Mouse (Mus musculus): ENCODE measurements around the gene Ago3. TPM values are rescaled to one million over a fixed set of nuclear protein-coding genes. Genes with fewer than 3 reads are reported as not detected.

Gene Ago3
- polyA plus RNA-seq, 1 experiment = 20.7 TPM

DNA sequence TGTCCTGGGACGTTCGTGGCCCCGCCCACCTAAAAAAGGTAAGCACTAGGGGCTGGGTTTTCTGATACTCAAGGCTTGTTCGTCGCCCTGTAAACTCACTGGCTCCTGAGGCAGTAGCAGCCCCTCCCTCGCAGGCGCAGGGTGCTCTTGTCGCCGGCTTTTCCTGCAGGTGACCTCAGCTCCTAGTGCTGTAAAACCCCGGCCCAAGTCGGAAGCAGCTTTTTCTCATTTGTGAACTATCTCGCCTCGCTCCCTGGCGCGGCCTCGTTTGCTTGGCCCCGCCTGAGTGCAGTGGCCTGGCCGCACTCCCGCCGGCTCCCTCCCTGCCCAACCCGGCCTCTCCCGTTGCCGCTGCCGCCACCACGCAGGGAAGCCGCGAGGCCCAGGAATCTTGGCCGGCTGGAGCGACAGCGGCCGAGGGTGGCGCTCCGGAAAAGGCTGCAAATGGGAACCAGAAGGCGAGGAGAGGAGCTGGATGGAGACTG, 132.7 kb downstream of the Ago3 start:
- TF ChIP-seq EP300 (IDR thresholded peaks at IDR 0.05; ENCODE audit: insufficient read depth, low read depth, low read length) (no peak), CTCF (IDR thresholded peaks at IDR 0.05; ENCODE audit: low read depth, low read length) (no peak), POLR2A (IDR thresholded peaks at IDR 0.05; ENCODE audit: insufficient read depth, low read length) (no peak)
- Histone ChIP-seq H3K9me3 (replicated peaks; ENCODE audit: control insufficient read depth, insufficient read depth, low read length, poor library complexity, severe bottlenecking) (no peaks in the 10 kb centered on the region), H3K4me3 (ENCODE audit: low read depth, low read length) (peak overlapping the region; percentile 49), H3K36me3 (ENCODE audit: control insufficient read depth, insufficient read depth, low read length, poor library complexity, severe bottlenecking) (no peaks in the 10 kb centered on the region), H3K9ac (ENCODE audit: low read depth, poor library complexity, severe bottlenecking) (peak overlapping the region; percentile 48), H3K27ac (ENCODE audit: insufficient read depth, low read length) (no peak overlapping the region), H3K4me1 (ENCODE audit: control insufficient read depth, insufficient read depth, low read length) (peaks cover 6% of the 10 kb centered on the region), H3K27me3 (ENCODE audit: control insufficient read depth, insufficient read depth, low read length, poor library complexity, severe bottlenecking) (peaks cover 4% of the 10 kb centered on the region; the same call in 1 of the 2 replicates)

DNA sequence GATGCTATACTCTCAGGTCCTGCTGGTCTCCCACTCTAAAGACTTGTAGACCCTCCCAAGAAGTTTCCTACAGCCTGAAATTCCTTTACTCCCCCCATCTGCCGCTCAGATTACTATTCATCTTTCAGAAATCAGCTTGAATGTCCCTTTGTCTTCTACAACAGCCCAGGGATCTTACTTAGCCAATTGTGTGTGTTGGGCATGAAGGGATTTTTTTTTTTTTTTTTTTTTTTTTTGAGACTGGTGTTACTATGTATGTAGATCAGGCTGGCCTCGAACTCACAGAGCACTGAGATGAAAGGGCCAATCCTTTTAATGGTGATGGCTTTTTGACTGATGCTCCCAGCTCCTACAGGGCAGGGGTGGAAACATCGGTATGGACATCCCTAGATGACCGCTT, 133.4 kb downstream of the Ago3 start:
- H3K27ac ChIP-seq (ENCODE audit: insufficient read depth, low read length) = no peak overlapping the region
- H3K4me3 ChIP-seq (ENCODE audit: low read depth, low read length) = no peak overlapping the region
- H3K9ac ChIP-seq (ENCODE audit: low read depth, poor library complexity, severe bottlenecking) = no peak overlapping the region
- peaks cover 6% of the 10 kb centered on the region for H3K4me1 ChIP-seq (ENCODE audit: control insufficient read depth, insufficient read depth, low read length)
- no peaks in the 10 kb centered on the region for H3K36me3 ChIP-seq (ENCODE audit: control insufficient read depth, insufficient read depth, low read length, poor library complexity, severe bottlenecking)
- TF ChIP-seq CTCF (IDR thresholded peaks at IDR 0.05; ENCODE audit: low read depth, low read length) (no peak), POLR2A (IDR thresholded peaks at IDR 0.05; ENCODE audit: insufficient read depth, low read length) (no peak), EP300 (IDR thresholded peaks at IDR 0.05; ENCODE audit: insufficient read depth, low read depth, low read length) (no peak)
- no peaks in the 10 kb centered on the region for H3K27me3 ChIP-seq (ENCODE audit: control insufficient read depth, insufficient read depth, low read length, poor library complexity, severe bottlenecking)
- H3K9me3 ChIP-seq (replicated peaks; ENCODE audit: control insufficient read depth, insufficient read depth, low read length, poor library complexity, severe bottlenecking) = no peaks in the 10 kb centered on the region

GRCm38 (mm10) chr4:126295152-126295551, 134.2 kb downstream of the Ago3 start:
- H3K36me3 ChIP-seq (ENCODE audit: control insufficient read depth, insufficient read depth, low read length, poor library complexity, severe bottlenecking) = no peaks in the 10 kb centered on the region

GRCm38 (mm10) chr4:126291196-126291595, 138.2 kb downstream of the Ago3 start:
- H3K36me3 ChIP-seq (ENCODE audit: control insufficient read depth, insufficient read depth, low read length, poor library complexity, severe bottlenecking) = no peaks in the 10 kb centered on the region
- no peak overlapping the region for H3K9ac ChIP-seq (ENCODE audit: low read depth, poor library complexity, severe bottlenecking)
- H3K4me1 ChIP-seq (ENCODE audit: control insufficient read depth, insufficient read depth, low read length) = peaks cover under 1% of the 10 kb centered on the region
- no peak overlapping the region for H3K4me3 ChIP-seq (ENCODE audit: low read depth, low read length)
- TF ChIP-seq EP300 (IDR thresholded peaks at IDR 0.05; ENCODE audit: insufficient read depth, low read depth, low read length) = no peak
- TF ChIP-seq POLR2A (IDR thresholded peaks at IDR 0.05; ENCODE audit: insufficient read depth, low read length) = no peak
- no peak for TF ChIP-seq CTCF (IDR thresholded peaks at IDR 0.05; ENCODE audit: low read depth, low read length)
- H3K27ac ChIP-seq (ENCODE audit: insufficient read depth, low read length) = no peak overlapping the region
- H3K27me3 ChIP-seq (ENCODE audit: control insufficient read depth, insufficient read depth, low read length, poor library complexity, severe bottlenecking) = peaks cover 5% of the 10 kb centered on the region; the same call in 1 of the 2 replicates
- no peaks in the 10 kb centered on the region for H3K9me3 ChIP-seq (replicated peaks; ENCODE audit: control insufficient read depth, insufficient read depth, low read length, poor library complexity, severe bottlenecking)

More at GRCm38 (mm10) chr4:126295152-126295551, 134.2 kb downstream of the Ago3 start:
- H3K9ac ChIP-seq (ENCODE audit: low read depth, poor library complexity, severe bottlenecking) = no peak overlapping the region
- H3K27me3 ChIP-seq (ENCODE audit: control insufficient read depth, insufficient read depth, low read length, poor library complexity, severe bottlenecking) = no peaks in the 10 kb centered on the region
- H3K27ac ChIP-seq (ENCODE audit: insufficient read depth, low read length) = no peak overlapping the region
- H3K4me1 ChIP-seq (ENCODE audit: control insufficient read depth, insufficient read depth, low read length) = peaks cover 2% of the 10 kb centered on the region
- no peak for TF ChIP-seq POLR2A (IDR thresholded peaks at IDR 0.05; ENCODE audit: insufficient read depth, low read length)
- no peak for TF ChIP-seq CTCF (IDR thresholded peaks at IDR 0.05; ENCODE audit: low read depth, low read length)
- TF ChIP-seq EP300 (IDR thresholded peaks at IDR 0.05; ENCODE audit: insufficient read depth, low read depth, low read length) = no peak
- no peaks in the 10 kb centered on the region for H3K9me3 ChIP-seq (replicated peaks; ENCODE audit: control insufficient read depth, insufficient read depth, low read length, poor library complexity, severe bottlenecking)
- no peak overlapping the region for H3K4me3 ChIP-seq (ENCODE audit: low read depth, low read length)

- Histone ChIP-seq H3K4me3 (ENCODE audit: low read depth, low read length) (no peak overlapping the region), H3K36me3 (ENCODE audit: control insufficient read depth, insufficient read depth, low read length, poor library complexity, severe bottlenecking) (no peaks in the 10 kb centered on the region), H3K9ac (ENCODE audit: low read depth, poor library complexity, severe bottlenecking) (no peak overlapping the region), H3K27me3 (ENCODE audit: control insufficient read depth, insufficient read depth, low read length, poor library complexity, severe bottlenecking) (peaks cover 11% of the 10 kb centered on the region; the same call in 1 of the 2 replicates), H3K27ac (ENCODE audit: insufficient read depth, low read length) (no peak overlapping the region), H3K9me3 (replicated peaks; ENCODE audit: control insufficient read depth, insufficient read depth, low read length, poor library complexity, severe bottlenecking) (no peaks in the 10 kb centered on the region), H3K4me1 (ENCODE audit: control insufficient read depth, insufficient read depth, low read length) (no peaks in the 10 kb centered on the region)
- TF ChIP-seq EP300 (IDR thresholded peaks at IDR 0.05; ENCODE audit: insufficient read depth, low read depth, low read length) = no peak
- TF ChIP-seq POLR2A (IDR thresholded peaks at IDR 0.05; ENCODE audit: insufficient read depth, low read length) = no peak
- TF ChIP-seq CTCF (IDR thresholded peaks at IDR 0.05; ENCODE audit: low read depth, low read length) = no peak
Observed at GRCm38 (mm10) chr4:126290314-126290713, 139.0 kb downstream of the Ago3 start.

GRCm38 (mm10) chr4:126288085-126288666, 141.2 kb downstream of the Ago3 start:
- H3K27me3 ChIP-seq (ENCODE audit: control insufficient read depth, insufficient read depth, low read length, poor library complexity, severe bottlenecking) = peaks cover 11% of the 10 kb centered on the region; the same call in 1 of the 2 replicates
- H3K9me3 ChIP-seq (replicated peaks; ENCODE audit: control insufficient read depth, insufficient read depth, low read length, poor library complexity, severe bottlenecking) = no peaks in the 10 kb centered on the region
- H3K9ac ChIP-seq (ENCODE audit: low read depth, poor library complexity, severe bottlenecking) = no peak overlapping the region
- H3K4me1 ChIP-seq (ENCODE audit: control insufficient read depth, insufficient read depth, low read length) = no peaks in the 10 kb centered on the region
- H3K27ac ChIP-seq (ENCODE audit: insufficient read depth, low read length) = no peak overlapping the region
- H3K4me3 ChIP-seq (ENCODE audit: low read depth, low read length) = peak overlapping the region; percentile 32
- H3K36me3 ChIP-seq (ENCODE audit: control insufficient read depth, insufficient read depth, low read length, poor library complexity, severe bottlenecking) = no peaks in the 10 kb centered on the region
- no peak for TF ChIP-seq EP300 (IDR thresholded peaks at IDR 0.05; ENCODE audit: insufficient read depth, low read depth, low read length)
- TF ChIP-seq CTCF (IDR thresholded peaks at IDR 0.05; ENCODE audit: low read depth, low read length) = no peak
- no peak for TF ChIP-seq POLR2A (IDR thresholded peaks at IDR 0.05; ENCODE audit: insufficient read depth, low read length)
